Mouse (Mus musculus) forebrain, embryonic 11.5 days (tissue): ENCODE data around the gene Ldb2. TPM values are rescaled to one million over a fixed set of nuclear protein-coding genes. Genes with fewer than 3 reads are reported as not detected.

ENCODE experiments used
- ATAC-seq: fragments of 200-750 bp; cut with Nextera tagmentation; replicated peaks from 2 replicates; pipeline ENCODE4 v1.8.0; 2017; ENCODE audit warnings: moderate TSS enrichment; ENCODE audit not compliant: low FRiP score
- DNase-seq: peaks from one replicate; pipeline ENCODE4 v3.0.0-alpha.2; 2017; ENCODE audit warnings: low spot score
- H3K27ac ChIP-seq: fragments of 300-500 bp; sonication (generic); 2 replicates; pipeline ENCODE4 v1.5.1; 2014; ENCODE audit warnings: low read depth, low read length
- H3K27me3 ChIP-seq: fragments of 300-500 bp; sonication (generic); 2 replicates; pipeline ENCODE4 v1.6.1; 2014; ENCODE audit warnings: mild to moderate bottlenecking, low read length, mixed read lengths; ENCODE audit not compliant: control insufficient read depth, insufficient read depth
- H3K36me3 ChIP-seq: fragments of 300-500 bp; sonication (generic); 2 replicates; pipeline ENCODE4 v1.6.1; 2014; ENCODE audit warnings: mild to moderate bottlenecking, low read length, moderate library complexity, mixed read lengths; ENCODE audit not compliant: control insufficient read depth, insufficient read depth
- H3K4me1 ChIP-seq: fragments of 300-500 bp; sonication (generic); replicated peaks from 2 replicates; pipeline ENCODE4 v1.6.1; 2014; ENCODE audit warnings: low read length, mixed read lengths; ENCODE audit not compliant: control insufficient read depth, insufficient read depth
- H3K4me2 ChIP-seq: fragments of 300-500 bp; sonication (generic); 2 replicates; pipeline ENCODE4 v1.6.1; 2014; ENCODE audit warnings: low read depth, mild to moderate bottlenecking, low read length, moderate library complexity, mixed read lengths; ENCODE audit not compliant: severe bottlenecking
- H3K4me3 ChIP-seq: fragments of 300-500 bp; sonication (generic); 2 replicates; pipeline ENCODE4 v1.5.1; 2014; ENCODE audit warnings: low read depth, low read length
- H3K9ac ChIP-seq: fragments of 300-500 bp; sonication (generic); 2 replicates; pipeline ENCODE4 v1.6.1; 2014; ENCODE audit warnings: low read length
- H3K9me3 ChIP-seq: fragments of 300-500 bp; sonication (generic); 2 replicates; pipeline ENCODE4 v1.6.1; 2016; ENCODE audit warnings: low read length, mixed read lengths; ENCODE audit not compliant: control insufficient read depth
- WGBS: fragments of 180-500 bp; shearing (Covaris S2); extraction: QIAGEN DNeasy Blood & Tissue Kit; methylation state at CpG from one replicate; pipeline ENCODE4 v1.1.7; 2014; 5-methylcytosine and 5-hydroxymethylcytosine counted together
- polyA plus RNA-seq: library from polyadenylated mRNA; unstranded; fragments of >200 nt; fragmentation: Nextera tagmentation; extraction: Ambion mirVana; gene quantifications from 2 replicates; pipeline ENCODE4 v1.2.1, GENCODE M21; 2014

Gene Ldb2
- polyA plus RNA-seq, 1 experiment from 2014 or later: 17.9 TPM

GRCm38 (mm10) chr5:44729646-44730310 is 69.7 kb downstream of the Ldb2 start:
- WGBS: 84% methylated on average over 8 of the region's 8 CpGs
- Histone ChIP-seq H3K27me3 (no peaks in the 10 kb centered on the region), H3K36me3 (no peaks in the 10 kb centered on the region), H3K9ac (no peak overlapping the region), H3K4me2 (no peak overlapping the region), H3K4me1 (peaks cover 3% of the 10 kb centered on the region; the same call in 1 of the 2 replicates), H3K27ac (no peak overlapping the region), H3K4me3 (no peak overlapping the region), H3K9me3 (no peaks in the 10 kb centered on the region)
- DNase-seq: no peak
- ATAC-seq: no peak

GRCm38 (mm10) chr5:44727995-44728394 is 71.5 kb downstream of the Ldb2 start:
- no peaks in the 10 kb centered on the region for H3K36me3 ChIP-seq
- DNase-seq (no peak), ATAC-seq (no peak)
- WGBS: 93% methylated on average over 11 of the region's 11 CpGs
- no peak overlapping the region for H3K9ac ChIP-seq
- no peak overlapping the region for H3K27ac ChIP-seq
- no peaks in the 10 kb centered on the region for H3K27me3 ChIP-seq
- H3K9me3 ChIP-seq: no peaks in the 10 kb centered on the region
- no peak overlapping the region for H3K4me3 ChIP-seq
- H3K4me1 ChIP-seq: peaks cover 3% of the 10 kb centered on the region; the same call in 1 of the 2 replicates
- H3K4me2 ChIP-seq: no peak overlapping the region

GRCm38 (mm10) chr5:44726546-44727476 is 72.7 kb downstream of the Ldb2 start:
- DNase-seq (no peak), ATAC-seq (no peak)
- H3K4me2 ChIP-seq: no peak overlapping the region
- H3K4me1 ChIP-seq: peaks cover 3% of the 10 kb centered on the region; the same call in 1 of the 2 replicates
- no peak overlapping the region for H3K9ac ChIP-seq
- no peak overlapping the region for H3K4me3 ChIP-seq
- no peaks in the 10 kb centered on the region for H3K36me3 ChIP-seq
- no peaks in the 10 kb centered on the region for H3K27me3 ChIP-seq
- no peak overlapping the region for H3K27ac ChIP-seq
- WGBS: 77% methylated on average over 14 of the region's 14 CpGs
- H3K9me3 ChIP-seq: no peaks in the 10 kb centered on the region

DNA sequence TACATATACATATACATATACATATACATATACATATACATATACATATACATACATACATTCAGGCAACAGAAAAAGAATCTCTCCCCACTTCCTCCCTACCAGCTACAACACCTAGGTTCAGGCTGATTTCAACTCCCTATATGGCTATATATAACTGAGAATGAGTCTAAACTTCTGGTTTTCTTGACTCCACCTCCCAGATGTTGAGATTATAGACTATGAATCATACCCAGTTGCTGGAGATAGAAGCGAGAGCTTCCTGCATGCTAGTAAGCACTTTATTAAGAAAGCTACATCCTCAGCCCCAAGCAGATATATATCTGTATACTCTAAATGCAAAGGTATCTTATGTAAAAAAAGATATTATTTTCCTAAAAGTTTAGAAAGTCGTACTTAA is 74.0 kb downstream of the Ldb2 start:
- no peak overlapping the region for H3K4me3 ChIP-seq
- no peaks in the 10 kb centered on the region for H3K36me3 ChIP-seq
- H3K27me3 ChIP-seq: no peaks in the 10 kb centered on the region
- H3K9ac ChIP-seq: no peak overlapping the region
- peaks cover 3% of the 10 kb centered on the region; the same call in 1 of the 2 replicates for H3K4me1 ChIP-seq
- ATAC-seq (no peak), DNase-seq (no peak)
- H3K4me2 ChIP-seq: no peak overlapping the region
- 91% methylated on average over 2 of the region's 2 CpGs for WGBS
- no peak overlapping the region for H3K27ac ChIP-seq
- H3K9me3 ChIP-seq: no peaks in the 10 kb centered on the region

GRCm38 (mm10) chr5:44719872-44720271 is 79.6 kb downstream of the Ldb2 start:
- Histone ChIP-seq H3K36me3 (no peaks in the 10 kb centered on the region), H3K4me2 (no peak overlapping the region), H3K9ac (no peak overlapping the region), H3K27ac (no peak overlapping the region), H3K4me3 (no peak overlapping the region), H3K4me1 (no peaks in the 10 kb centered on the region), H3K27me3 (no peaks in the 10 kb centered on the region), H3K9me3 (no peaks in the 10 kb centered on the region)
- DNase-seq (no peak), ATAC-seq (no peak)
- WGBS: 85% methylated on average over 1 of the region's 1 CpGs

DNA sequence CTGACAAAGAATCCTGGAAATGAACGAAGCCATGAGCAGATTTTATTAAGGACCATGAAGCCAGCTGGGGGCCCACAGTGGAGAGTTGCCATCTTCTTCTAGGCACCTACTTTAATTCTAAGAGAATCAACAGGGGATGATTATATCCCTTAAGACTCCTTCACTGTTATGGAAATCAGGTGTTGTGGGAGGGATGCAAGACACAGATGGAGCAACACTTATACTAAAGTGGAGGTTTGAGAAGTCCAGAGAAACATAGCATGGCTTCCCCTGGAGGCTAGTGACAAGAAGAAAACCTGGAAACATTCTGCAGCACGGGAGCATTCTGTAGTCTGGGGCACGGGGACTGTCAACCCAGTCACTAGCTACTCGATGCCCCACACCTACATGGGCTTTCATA is 85.0 kb downstream of the Ldb2 start:
- Histone ChIP-seq H3K4me2 (no peak overlapping the region), H3K27me3 (no peaks in the 10 kb centered on the region), H3K9ac (no peak overlapping the region), H3K27ac (no peak overlapping the region), H3K4me3 (no peak overlapping the region), H3K9me3 (no peaks in the 10 kb centered on the region), H3K36me3 (no peaks in the 10 kb centered on the region), H3K4me1 (peaks cover 7% of the 10 kb centered on the region; the same call in 1 of the 2 replicates)
- ATAC-seq (no peak), DNase-seq (no peak)
- WGBS: 54% methylated on average over 4 of the region's 4 CpGs

GRCm38 (mm10) chr5:44713181-44713789 is 86.2 kb downstream of the Ldb2 start:
- Histone ChIP-seq H3K27me3 (no peaks in the 10 kb centered on the region), H3K4me2 (no peak overlapping the region), H3K9me3 (no peaks in the 10 kb centered on the region), H3K27ac (peak overlapping the region; percentile 67; the same call in 1 of the 2 replicates), H3K9ac (no peak overlapping the region), H3K4me3 (no peak overlapping the region), H3K36me3 (no peaks in the 10 kb centered on the region), H3K4me1 (peaks cover 7% of the 10 kb centered on the region; the same call in 1 of the 2 replicates)
- 7% methylated on average over 5 of the region's 5 CpGs for WGBS
- peak; percentile 58 for DNase-seq
- peak; percentile 76 for ATAC-seq

- Histone ChIP-seq H3K36me3 (no peaks in the 10 kb centered on the region), H3K4me2 (no peak overlapping the region), H3K4me1 (peaks cover 7% of the 10 kb centered on the region; the same call in 1 of the 2 replicates), H3K9me3 (no peaks in the 10 kb centered on the region), H3K4me3 (no peak overlapping the region), H3K27ac (no peak overlapping the region), H3K9ac (no peak overlapping the region), H3K27me3 (no peaks in the 10 kb centered on the region)
- DNase-seq (no peak), ATAC-seq (no peak)
- WGBS: 67% methylated on average over 5 of the region's 5 CpGs
These were observed 88.3 kb downstream of the Ldb2 start for GRCm38 (mm10) chr5:44711211-44711610.
